Mouse (Mus musculus): ENCODE data around the gene Gm2a.

- TF ChIP-seq CTCF (IDR thresholded peaks at IDR 0.05; ENCODE audit: control insufficient read depth, insufficient read depth, insufficient read length) (no peak), MYOG (IDR thresholded peaks at IDR 0.05; ENCODE audit: control insufficient read depth, extremely low read depth, insufficient read length) (no peak), USF1 (IDR thresholded peaks at IDR 0.05; ENCODE audit: low read depth) (peak; percentile 56)
Observed at GRCm38 (mm10) chr11:55136770-55137547, 39.0 kb downstream of the Gm2a start.

Measured in C2C12 (cell line).